Mouse (Mus musculus) bone marrow macrophage, adult 2 months (primary cell): ENCODE data around the gene Dyrk1a.

Experiments
- CTCF ChIP-seq: IDR thresholded peaks from 2 replicates; pipeline ENCODE4 v1.5.1; 2012; ENCODE audit warnings: low read depth, mild to moderate bottlenecking, low read length, moderate library complexity
- POLR2A ChIP-seq: IDR thresholded peaks from 2 replicates; pipeline ENCODE4 v1.6.1; 2012; ENCODE audit warnings: mild to moderate bottlenecking, low read depth, low read length, borderline replicate concordance

DNA sequence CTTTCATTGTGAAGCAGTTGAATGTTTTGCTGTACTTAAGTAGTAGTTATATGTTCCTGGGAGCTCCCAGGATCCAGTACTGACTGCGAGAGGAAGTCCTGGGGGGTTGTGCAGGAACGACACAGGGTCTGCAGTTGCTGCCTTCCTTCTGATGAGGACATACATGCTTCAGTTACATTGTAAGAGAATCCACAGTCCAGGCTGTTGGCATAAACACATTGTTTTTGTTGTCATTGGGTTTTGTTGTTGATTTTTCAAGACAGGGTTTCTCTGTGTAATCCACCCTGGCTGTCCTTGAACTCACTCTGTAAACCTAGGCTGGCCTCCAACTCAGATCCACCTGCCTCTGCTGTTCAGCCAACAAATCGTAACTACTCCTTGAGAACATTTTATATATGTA lies 80.1 kb downstream of the Dyrk1a start:
- TF ChIP-seq CTCF (no peak), POLR2A (no peak)
